26 mouse cellular contexts compared by ENCODE assay signal in genomic region chr15:8802058-8802457, GRCm38 (mm10).
DNase-seq lines count a peak whose midpoint lies in the region; ATAC-seq and TF ChIP-seq lines count a peak whose summit lies in the region.
"Had no signal": no experiment of that assay in that cellular context is flagged by ENCODE, and none has a peak within 500 bp of the region (broad histone marks: within the 10 kb centered on the region; RNA-seq: fewer than 3 reads in every experiment).

No protein-coding gene starts in this region.

- H3K27ac ChIP-seq in heart, embryonic 13.5 days (replicated peaks) = peak overlapping the region; percentile 79
- H3K27ac ChIP-seq in kidney, postnatal 0 days = no peak overlapping the region
- H3K27ac ChIP-seq: hindbrain, embryonic 13.5 days; limb, embryonic 13.5 days; lung, embryonic 15.5 days; midbrain, embryonic 12.5 days; neural tube, embryonic 13.5 days had no signal

- no peak overlapping the region for H3K9ac ChIP-seq in heart, embryonic 13.5 days
- no peak overlapping the region for H3K9ac ChIP-seq in kidney, postnatal 0 days (ENCODE audit: low read depth, low read length)
- H3K9ac ChIP-seq: hindbrain, embryonic 13.5 days; limb, embryonic 13.5 days; lung, embryonic 15.5 days; midbrain, embryonic 12.5 days; neural tube, embryonic 13.5 days had no signal

- H3K4me3 ChIP-seq in heart, embryonic 13.5 days = no peak overlapping the region
- H3K4me3 ChIP-seq in kidney, postnatal 0 days (replicated peaks; ENCODE audit: low read depth, low read length) = no peak overlapping the region
- H3K4me3 ChIP-seq: hindbrain, embryonic 13.5 days; limb, embryonic 13.5 days; lung, embryonic 15.5 days; midbrain, embryonic 12.5 days; neural tube, embryonic 13.5 days had no signal

- H3K4me1 ChIP-seq in heart, embryonic 13.5 days = peaks cover 21% of the 10 kb centered on the region
- H3K4me1 ChIP-seq in kidney, postnatal 0 days (replicated peaks; ENCODE audit: insufficient read depth, low read length) = no peaks in the 10 kb centered on the region
- H3K4me1 ChIP-seq: hindbrain, embryonic 13.5 days; lung, embryonic 15.5 days; midbrain, embryonic 12.5 days; neural tube, embryonic 13.5 days had no signal

- H3K27me3 ChIP-seq in heart, embryonic 13.5 days (replicated peaks) = no peaks in the 10 kb centered on the region
- no peaks in the 10 kb centered on the region for H3K27me3 ChIP-seq in kidney, postnatal 0 days (ENCODE audit: insufficient read depth, low read length)
- H3K27me3 ChIP-seq: hindbrain, embryonic 13.5 days; limb, embryonic 13.5 days; lung, embryonic 15.5 days; midbrain, embryonic 12.5 days; neural tube, embryonic 13.5 days; Patski had no signal

- no peaks in the 10 kb centered on the region for H3K36me3 ChIP-seq in heart, embryonic 13.5 days
- no peaks in the 10 kb centered on the region for H3K36me3 ChIP-seq in kidney, postnatal 0 days (ENCODE audit: insufficient read depth, low read length)
- H3K36me3 ChIP-seq: G1E; hindbrain, embryonic 13.5 days; limb, embryonic 13.5 days; lung, embryonic 15.5 days; midbrain, embryonic 12.5 days; neural tube, embryonic 13.5 days had no signal

- DNase-seq in embryo, embryonic 10.5 days (ENCODE audit: low spot score) = peak; percentile 23
- DNase-seq in embryo, embryonic 9.5 days (ENCODE audit: extremely low spot score) = no peak
- no peak for DNase-seq in heart, adult 11 months
- peak; percentile 55 for DNase-seq in kidney, postnatal 0 days (ENCODE audit: low spot score)
- DNase-seq in kidney, postnatal 25 days = no peak
- peak; percentile 7 for DNase-seq in yolk sac, embryonic 10.5 days (ENCODE audit: low spot score)
- DNase-seq: adrenal gland, postnatal 25 days; cerebellum, adult 11-12 months; cerebellum, adult 9-11 months; gastrocnemius, postnatal 25 days; heart, postnatal 10 days; kidney, adult 9 months; kidney, postnatal 14 days; thymus, adult 2 months; thymus, postnatal 36 days had no signal

- no peak for TF ChIP-seq CTCF in kidney, postnatal 0 days (IDR thresholded peaks at IDR 0.05; ENCODE audit: low read depth)

- H3K4me2 ChIP-seq in heart, embryonic 13.5 days = peak overlapping the region; percentile 18
- H3K4me2 ChIP-seq in kidney, postnatal 0 days (ENCODE audit: low read length) = no peak overlapping the region
- H3K4me2 ChIP-seq: hindbrain, embryonic 13.5 days; limb, embryonic 13.5 days; liver, embryonic 11.5 days; lung, embryonic 15.5 days; midbrain, embryonic 12.5 days; neural tube, embryonic 13.5 days had no signal

- no peaks in the 10 kb centered on the region for H3K9me3 ChIP-seq in heart, embryonic 13.5 days
- H3K9me3 ChIP-seq in kidney, postnatal 0 days (replicated peaks; ENCODE audit: low read length) = no peaks in the 10 kb centered on the region
- H3K9me3 ChIP-seq: G1E; hindbrain, embryonic 13.5 days; limb, embryonic 13.5 days; lung, embryonic 15.5 days; midbrain, embryonic 12.5 days; neural tube, embryonic 13.5 days had no signal

- no peak for ATAC-seq in heart, embryonic 13.5 days (ENCODE audit: extremely low read depth, insufficient number of reproducible peaks, low FRiP score, low TSS enrichment)
- no peak for ATAC-seq in kidney, postnatal 0 days (replicated peaks; ENCODE audit: low FRiP score, low read depth)
- ATAC-seq: forebrain, embryonic 14.5 days; intestine, postnatal 0 days had no signal

- WGBS in heart, embryonic 13.5 days = 26% methylated on average over 7 of the region's 7 CpGs
- WGBS in kidney, postnatal 0 days = 40% methylated on average over 7 of the region's 7 CpGs

Comparison
In these comparisons a context has a peak if more than half of its experiments do, and no peak if none do; other contexts are left out.
1. DNase-seq: peak in embryo, embryonic 10.5 days (single experiment), kidney, postnatal 0 days (single experiment) and yolk sac, embryonic 10.5 days (single experiment); none in embryo, embryonic 9.5 days (single experiment), heart, adult 11 months (single experiment) and kidney, postnatal 25 days (0 of 2).